Mouse (Mus musculus) neural tube, embryonic 12.5 days (tissue): ENCODE measurements around the gene Usp16. TPM values are rescaled to one million over a fixed set of nuclear protein-coding genes. Genes with fewer than 3 reads are reported as not detected.
"Not testable (repeated sequence)": the region's sequence is repeated elsewhere in the genome, so short reads cannot be mapped to it uniquely, and the experiment has no call there.

ENCODE experiments used
- ATAC-seq: fragments of 200-750 bp; cut with Nextera tagmentation; 2 replicates; pipeline ENCODE4 v1.8.0; 2017; ENCODE audit warnings: low read depth, mild to moderate bottlenecking, moderate TSS enrichment, moderate library complexity; ENCODE audit not compliant: low FRiP score
- H3K27ac ChIP-seq: fragments of 300-500 bp; sonication (generic); 2 replicates; pipeline ENCODE4 v1.5.1; 2016
- H3K27me3 ChIP-seq: fragments of 300-500 bp; sonication (generic); replicated peaks from 2 replicates; pipeline ENCODE4 v1.6.1; 2016; ENCODE audit warnings: mild to moderate bottlenecking
- H3K36me3 ChIP-seq: fragments of 300-500 bp; sonication (generic); 2 replicates; pipeline ENCODE4 v1.6.1; 2016; ENCODE audit warnings: mild to moderate bottlenecking
- H3K4me1 ChIP-seq: fragments of 300-500 bp; sonication (generic); 2 replicates; pipeline ENCODE4 v1.6.1; 2016
- H3K4me2 ChIP-seq: fragments of 300-500 bp; sonication (generic); replicated peaks from 2 replicates; pipeline ENCODE4 v1.6.1; 2016; ENCODE audit warnings: mild to moderate bottlenecking
- H3K4me3 ChIP-seq: fragments of 300-500 bp; sonication (generic); 2 replicates; pipeline ENCODE4 v1.5.1; 2016
- H3K9ac ChIP-seq: fragments of 300-500 bp; sonication (generic); 2 replicates; pipeline ENCODE4 v1.6.1; 2016; ENCODE audit warnings: mild to moderate bottlenecking
- H3K9me3 ChIP-seq: fragments of 300-500 bp; sonication (generic); 2 replicates; pipeline ENCODE4 v1.6.1; 2016; ENCODE audit warnings: mild to moderate bottlenecking
- WGBS: fragments of 180-500 bp; shearing (Covaris S2); methylation state at CpG from one replicate; pipeline ENCODE4 v1.1.7; 2016; 5-methylcytosine and 5-hydroxymethylcytosine counted together
- polyA plus RNA-seq: library from polyadenylated mRNA; unstranded; fragments of >200 nt; fragmentation: Nextera tagmentation; extraction: Ambion mirVana; gene quantifications from 2 replicates; pipeline ENCODE4 v1.2.1, GENCODE M21; 2016

The Usp16 gene
- polyA plus RNA-seq, 1 experiment from 2014 or later = 48.7 TPM

DNA sequence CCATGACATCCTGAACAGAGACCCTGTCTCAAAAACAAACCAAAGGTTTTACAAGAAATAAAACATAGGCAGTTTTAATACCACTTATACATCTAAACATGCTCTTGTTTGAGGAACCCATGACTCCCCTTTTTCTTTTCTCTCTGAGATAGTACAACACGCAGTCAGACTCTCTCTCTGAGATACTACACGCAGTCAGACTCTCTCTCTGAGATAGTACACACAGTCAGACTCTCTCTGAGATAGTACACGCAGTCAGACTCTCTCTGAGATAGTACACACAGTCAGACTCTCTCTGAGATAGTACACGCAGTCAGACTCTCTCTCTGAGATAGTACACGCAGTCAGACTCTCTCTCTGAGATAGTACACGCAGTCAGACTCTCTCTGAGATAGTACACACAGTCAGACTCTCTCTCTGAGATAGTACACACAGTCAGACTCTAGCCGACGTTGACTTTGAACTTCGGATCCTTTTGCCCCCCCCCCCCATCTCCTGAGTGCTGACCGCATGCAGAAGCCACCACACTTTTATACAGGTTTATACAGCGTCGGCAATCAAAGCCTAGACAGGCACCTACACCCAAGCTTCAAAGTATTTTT lies 37.8 kb downstream of the Usp16 start:
- H3K4me3 ChIP-seq, H3K9me3 ChIP-seq, H3K27me3 ChIP-seq, H3K4me2 ChIP-seq, H3K9ac ChIP-seq, H3K27ac ChIP-seq, ATAC-seq: not testable (repeated sequence)
- peaks cover 64% of the 10 kb centered on the region for H3K36me3 ChIP-seq
- H3K4me1 ChIP-seq = peaks cover 15% of the 10 kb centered on the region
- 93% methylated on average over 12 of the region's 12 CpGs for WGBS

DNA sequence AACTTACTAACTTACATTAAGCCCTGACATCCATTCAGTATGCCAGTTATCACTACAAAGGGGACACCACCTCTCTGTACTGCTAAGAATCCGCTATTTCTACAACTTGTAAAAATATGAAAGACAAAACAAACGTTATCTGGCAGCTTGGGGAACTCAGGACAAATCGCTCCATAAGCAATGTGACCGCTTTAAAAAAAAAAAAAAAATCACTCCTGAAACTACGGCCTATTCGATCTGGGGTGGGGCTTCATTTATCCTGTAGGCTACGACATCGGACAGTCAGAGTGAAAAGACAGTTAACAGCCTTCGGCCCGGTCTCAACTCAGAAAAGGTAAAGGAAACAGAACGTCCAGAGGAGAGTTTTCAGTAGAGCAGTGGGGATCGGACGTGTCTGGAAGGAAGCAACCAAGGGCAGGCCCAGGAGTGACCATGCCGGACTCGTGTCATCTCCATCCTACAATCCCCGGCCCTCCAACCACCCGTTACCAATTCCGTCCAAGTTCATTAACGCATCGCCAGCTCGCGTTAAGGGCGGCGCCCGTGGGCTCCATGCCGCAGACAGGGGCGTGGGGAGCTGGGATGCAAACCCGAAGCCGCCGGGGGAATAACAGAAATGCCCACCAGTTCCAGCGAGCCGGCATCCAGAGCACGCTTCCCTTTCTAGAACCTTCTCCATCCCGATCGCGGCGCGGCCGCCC lies 40.6 kb downstream of the Usp16 start:
- WGBS = under 1% methylated on average over 39 of the region's 39 CpGs
- Histone ChIP-seq H3K4me3 (peak overlapping the region; percentile 87), H3K9ac (peak overlapping the region; percentile 96), H3K27ac (peak overlapping the region; percentile 53; the same call in 1 of the 2 replicates), H3K36me3 (peaks cover 39% of the 10 kb centered on the region), H3K27me3 (no peaks in the 10 kb centered on the region), H3K4me2 (peak overlapping the region; percentile 75), H3K4me1 (peaks cover 15% of the 10 kb centered on the region), H3K9me3 (no peaks in the 10 kb centered on the region)
- peak; percentile 59; the same call in 1 of the 2 replicates for ATAC-seq

GRCm38 (mm10) chr16:87495716-87496447 lies 41.4 kb downstream of the Usp16 start, which contains the start of gene Cct8:
Gene Cct8, minus strand, starts transcription at chr16:87495873.
- peak; percentile 96 for ATAC-seq
- Histone ChIP-seq H3K9ac (peak within 1 kb of the TSS; percentile 96), H3K4me2 (peak within 1 kb of the TSS; percentile 75), H3K27ac (peak within 1 kb of the TSS; percentile 53; the same call in 1 of the 2 replicates), H3K9me3 (no peaks in the 10 kb centered on the region), H3K27me3 (no peaks in the 10 kb centered on the region), H3K4me3 (peak within 1 kb of the TSS; percentile 87), H3K4me1 (peaks cover 15% of the 10 kb centered on the region), H3K36me3 (peaks cover 31% of the 10 kb centered on the region)
- under 1% methylated on average over 48 of the region's 48 CpGs for WGBS

GRCm38 (mm10) chr16:87496728-87497127 lies 42.2 kb downstream of the Usp16 start:
- ATAC-seq = no peak
- Histone ChIP-seq H3K4me3 (no peak overlapping the region), H3K4me1 (peaks cover 15% of the 10 kb centered on the region), H3K4me2 (peak overlapping the region; percentile 75), H3K9me3 (no peaks in the 10 kb centered on the region), H3K36me3 (peaks cover 22% of the 10 kb centered on the region), H3K27me3 (no peaks in the 10 kb centered on the region), H3K27ac (no peak overlapping the region), H3K9ac (0 out of 2 replicates have a peak overlapping the region, but pooled peaks have one; percentile 3)
- 92% methylated on average over 2 of the region's 2 CpGs for WGBS

GRCm38 (mm10) chr16:87497171-87497570 lies 42.7 kb downstream of the Usp16 start:
- ATAC-seq = no peak
- no peak overlapping the region for H3K4me3 ChIP-seq
- 94% methylated on average over 6 of the region's 6 CpGs for WGBS
- no peak overlapping the region for H3K27ac ChIP-seq
- H3K9me3 ChIP-seq = no peaks in the 10 kb centered on the region
- peaks cover 18% of the 10 kb centered on the region for H3K36me3 ChIP-seq
- peaks cover 15% of the 10 kb centered on the region for H3K4me1 ChIP-seq
- H3K4me2 ChIP-seq = no peak overlapping the region
- no peaks in the 10 kb centered on the region for H3K27me3 ChIP-seq
- no peak overlapping the region for H3K9ac ChIP-seq

- Histone ChIP-seq H3K27me3 (no peaks in the 10 kb centered on the region), H3K36me3 (no peaks in the 10 kb centered on the region), H3K4me1 (peaks cover 7% of the 10 kb centered on the region), H3K27ac (no peak overlapping the region), H3K4me3 (no peak overlapping the region), H3K9me3 (no peaks in the 10 kb centered on the region), H3K4me2 (no peak overlapping the region), H3K9ac (no peak overlapping the region)
- 67% methylated on average over 6 of the region's 6 CpGs for WGBS
- ATAC-seq = no peak
These were observed 45.1 kb downstream of the Usp16 start for GRCm38 (mm10) chr16:87499556-87499955.

GRCm38 (mm10) chr16:87501304-87502078 lies 47.0 kb downstream of the Usp16 start:
- no peak overlapping the region for H3K4me2 ChIP-seq
- H3K4me1 ChIP-seq = peaks cover 4% of the 10 kb centered on the region
- no peaks in the 10 kb centered on the region for H3K36me3 ChIP-seq
- no peak overlapping the region for H3K9ac ChIP-seq
- no peak overlapping the region for H3K27ac ChIP-seq
- H3K27me3 ChIP-seq = no peaks in the 10 kb centered on the region
- no peak overlapping the region for H3K4me3 ChIP-seq
- ATAC-seq = no peak
- H3K9me3 ChIP-seq = no peaks in the 10 kb centered on the region
- WGBS = 54% methylated on average over 13 of the region's 13 CpGs

DNA sequence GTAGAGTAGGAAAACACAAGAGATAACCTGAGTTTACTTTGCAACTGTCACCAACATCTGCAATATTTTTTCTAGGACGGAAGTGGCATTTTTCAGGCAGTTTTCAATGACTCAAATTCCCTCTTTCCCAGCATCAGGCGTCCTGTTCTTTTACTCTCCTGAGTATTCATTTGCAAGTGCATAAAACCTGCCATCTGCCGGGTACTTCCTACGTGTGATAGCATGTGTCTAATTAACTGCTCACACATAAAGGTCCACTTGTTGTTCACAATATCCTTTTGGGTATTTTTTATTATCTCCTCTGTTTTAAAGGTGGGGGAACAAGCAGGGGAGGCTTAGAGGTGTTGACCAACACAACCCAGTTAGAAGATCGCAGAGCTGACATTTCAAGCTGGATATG lies 57.2 kb downstream of the Usp16 start:
- Histone ChIP-seq H3K9ac (no peak overlapping the region), H3K27me3 (no peaks in the 10 kb centered on the region), H3K36me3 (no peaks in the 10 kb centered on the region), H3K27ac (no peak overlapping the region), H3K4me2 (no peak overlapping the region), H3K9me3 (no peaks in the 10 kb centered on the region), H3K4me3 (no peak overlapping the region), H3K4me1 (no peaks in the 10 kb centered on the region)
- no peak for ATAC-seq
- 70% methylated on average over 5 of the region's 5 CpGs for WGBS

DNA sequence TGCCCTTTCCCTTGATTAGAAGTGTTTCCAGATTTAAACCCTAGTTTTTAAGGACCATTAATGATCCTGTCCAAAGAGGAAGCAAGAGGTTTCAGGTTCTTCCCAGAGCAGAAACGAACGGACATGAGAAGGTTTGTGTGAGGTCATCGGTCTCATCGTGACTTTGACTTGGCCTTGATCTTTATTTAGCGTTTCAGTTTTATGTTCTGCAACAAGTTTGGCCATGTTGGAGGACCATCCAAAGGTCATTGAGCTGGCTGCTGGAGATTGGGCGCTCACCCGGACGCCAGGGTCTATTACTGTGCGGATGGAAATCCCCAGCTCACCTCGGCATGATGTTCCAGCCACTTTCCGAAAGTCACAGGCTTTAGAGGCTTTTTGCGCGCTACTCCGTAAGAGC lies 57.8 kb downstream of the Usp16 start:
- no peak overlapping the region for H3K4me2 ChIP-seq
- H3K4me1 ChIP-seq = no peaks in the 10 kb centered on the region
- ATAC-seq = no peak
- no peak overlapping the region for H3K9ac ChIP-seq
- no peaks in the 10 kb centered on the region for H3K27me3 ChIP-seq
- 94% methylated on average over 14 of the region's 14 CpGs for WGBS
- no peaks in the 10 kb centered on the region for H3K36me3 ChIP-seq
- no peaks in the 10 kb centered on the region for H3K9me3 ChIP-seq
- H3K4me3 ChIP-seq = no peak overlapping the region
- no peak overlapping the region for H3K27ac ChIP-seq

- ATAC-seq = no peak
- no peaks in the 10 kb centered on the region for H3K36me3 ChIP-seq
- no peak overlapping the region for H3K4me2 ChIP-seq
- no peak overlapping the region for H3K9ac ChIP-seq
- WGBS = 89% methylated on average over 5 of the region's 5 CpGs
- no peak overlapping the region for H3K4me3 ChIP-seq
- H3K27ac ChIP-seq = no peak overlapping the region
- peaks cover 4% of the 10 kb centered on the region; the same call in 1 of the 2 replicates for H3K4me1 ChIP-seq
- no peaks in the 10 kb centered on the region for H3K27me3 ChIP-seq
- H3K9me3 ChIP-seq = no peaks in the 10 kb centered on the region
These were observed 69.7 kb downstream of the Usp16 start for GRCm38 (mm10) chr16:87524228-87524627.

DNA sequence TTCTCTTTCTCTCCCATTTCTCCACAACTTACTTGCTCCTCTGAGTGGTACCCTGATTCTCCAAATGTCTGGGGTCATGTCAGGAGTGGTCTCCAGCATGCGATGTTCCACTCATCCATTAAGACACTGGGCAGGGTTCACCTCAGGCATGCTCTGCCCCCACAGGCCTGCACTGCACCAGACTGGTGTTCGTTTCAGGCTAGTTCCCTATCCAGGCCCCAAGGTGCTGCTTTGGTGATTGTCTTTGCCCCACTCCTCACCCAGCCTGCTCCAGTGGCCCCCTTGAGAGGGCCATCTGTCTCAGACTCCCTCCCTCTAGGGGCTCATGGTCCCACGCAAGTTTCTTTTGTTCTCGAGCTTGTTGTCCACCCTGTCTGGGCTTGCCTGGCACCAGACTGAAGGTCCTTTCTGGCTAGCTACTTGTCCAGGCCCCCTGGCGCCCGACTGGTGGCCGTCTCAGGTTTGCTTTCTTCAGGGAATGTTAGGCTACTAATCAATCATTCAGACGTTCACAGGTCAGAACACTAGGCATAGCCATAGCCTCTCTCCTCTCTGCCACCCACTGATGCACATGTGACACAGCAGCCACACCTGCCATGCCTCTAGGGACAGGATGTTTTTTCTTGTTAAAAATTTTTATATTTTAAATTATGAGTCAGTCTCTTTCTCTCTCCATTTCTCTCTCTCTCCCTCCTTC lies 73.2 kb downstream of the Usp16 start:
- no peak overlapping the region for H3K4me3 ChIP-seq
- peaks cover 4% of the 10 kb centered on the region; the same call in 1 of the 2 replicates for H3K4me1 ChIP-seq
- H3K9me3 ChIP-seq = no peaks in the 10 kb centered on the region
- H3K36me3 ChIP-seq = no peaks in the 10 kb centered on the region
- H3K27me3 ChIP-seq = no peaks in the 10 kb centered on the region
- WGBS = 61% methylated on average over 8 of the region's 8 CpGs
- H3K9ac ChIP-seq = no peak overlapping the region
- ATAC-seq = no peak
- no peak overlapping the region for H3K27ac ChIP-seq
- no peak overlapping the region for H3K4me2 ChIP-seq
